Mouse (Mus musculus) lung, postnatal 4 days (tissue): ENCODE results near the gene Ttc16.

Experiments used
- DNase-seq, 2 experiments: peaks; one replicate each; pipeline ENCODE4 v3.0.0; 2021

Ttc16 gene

GRCm38 (mm10) chr2:32742173-32742531, 33.3 kb downstream of the Ttc16 start:
- DNase-seq: no peak

GRCm38 (mm10) chr2:32741273-32742172, 33.9 kb downstream of the Ttc16 start:
- DNase-seq: peak; percentile 72 to 74

GRCm38 (mm10) chr2:32740916-32741272, 34.5 kb downstream of the Ttc16 start, which contains the start of gene 6330409D20Rik:
TSS of gene 6330409D20Rik (minus strand) at chr2:32741016.
- DNase-seq: no peak

- no peak for DNase-seq
Measured at GRCm38 (mm10) chr2:32739311-32739710, 36.1 kb downstream of the Ttc16 start.

GRCm38 (mm10) chr2:32737008-32737407, 38.4 kb downstream of the Ttc16 start:
- DNase-seq: no peak

- no peak for DNase-seq
Measured at GRCm38 (mm10) chr2:32736306-32736829, 39.1 kb downstream of the Ttc16 start.

GRCm38 (mm10) chr2:32734933-32735332, 40.5 kb downstream of the Ttc16 start:
- DNase-seq: peak; percentile 77 to 89

- DNase-seq: peak; percentile 36 to 51
Measured at GRCm38 (mm10) chr2:32734480-32734879, 41.0 kb downstream of the Ttc16 start.

GRCm38 (mm10) chr2:32732695-32733094, 42.7 kb downstream of the Ttc16 start:
- no peak for DNase-seq

GRCm38 (mm10) chr2:32731911-32732310, 43.5 kb downstream of the Ttc16 start:
- no peak for DNase-seq

GRCm38 (mm10) chr2:32730854-32731253, 44.6 kb downstream of the Ttc16 start:
- DNase-seq: peak; percentile 52 to 82

- DNase-seq: no peak
Measured at GRCm38 (mm10) chr2:32729547-32729946, 45.9 kb downstream of the Ttc16 start.

- DNase-seq: peak; percentile 59 to 78
Measured at GRCm38 (mm10) chr2:32728463-32728862, 47.0 kb downstream of the Ttc16 start.

- peak; percentile 95 to 96 for DNase-seq
Measured at GRCm38 (mm10) chr2:32727435-32727834, 48.0 kb downstream of the Ttc16 start.

GRCm38 (mm10) chr2:32724832-32725790, 50.3 kb downstream of the Ttc16 start:
- no peak for DNase-seq

GRCm38 (mm10) chr2:32724149-32724548, 51.3 kb downstream of the Ttc16 start:
- no peak for DNase-seq

GRCm38 (mm10) chr2:32722581-32722980, 52.9 kb downstream of the Ttc16 start:
- DNase-seq: no peak

GRCm38 (mm10) chr2:32722046-32722445, 53.4 kb downstream of the Ttc16 start:
- DNase-seq: no peak

GRCm38 (mm10) chr2:32720681-32721229, 54.7 kb downstream of the Ttc16 start, which contains the start of gene Sh2d3c:
TSS of gene Sh2d3c (plus strand) at chr2:32721055.
- DNase-seq: peak; percentile 69 to 84

- DNase-seq: no peak
Measured at GRCm38 (mm10) chr2:32720053-32720452, 55.4 kb downstream of the Ttc16 start.

GRCm38 (mm10) chr2:32718761-32719160, 56.7 kb downstream of the Ttc16 start:
- DNase-seq: no peak

- DNase-seq: peak; percentile 67 to 75
Measured at GRCm38 (mm10) chr2:32714987-32715425, 60.4 kb downstream of the Ttc16 start.
